Comparison of ENCODE assay signal across 8 mouse cellular contexts in the genomic region with DNA sequence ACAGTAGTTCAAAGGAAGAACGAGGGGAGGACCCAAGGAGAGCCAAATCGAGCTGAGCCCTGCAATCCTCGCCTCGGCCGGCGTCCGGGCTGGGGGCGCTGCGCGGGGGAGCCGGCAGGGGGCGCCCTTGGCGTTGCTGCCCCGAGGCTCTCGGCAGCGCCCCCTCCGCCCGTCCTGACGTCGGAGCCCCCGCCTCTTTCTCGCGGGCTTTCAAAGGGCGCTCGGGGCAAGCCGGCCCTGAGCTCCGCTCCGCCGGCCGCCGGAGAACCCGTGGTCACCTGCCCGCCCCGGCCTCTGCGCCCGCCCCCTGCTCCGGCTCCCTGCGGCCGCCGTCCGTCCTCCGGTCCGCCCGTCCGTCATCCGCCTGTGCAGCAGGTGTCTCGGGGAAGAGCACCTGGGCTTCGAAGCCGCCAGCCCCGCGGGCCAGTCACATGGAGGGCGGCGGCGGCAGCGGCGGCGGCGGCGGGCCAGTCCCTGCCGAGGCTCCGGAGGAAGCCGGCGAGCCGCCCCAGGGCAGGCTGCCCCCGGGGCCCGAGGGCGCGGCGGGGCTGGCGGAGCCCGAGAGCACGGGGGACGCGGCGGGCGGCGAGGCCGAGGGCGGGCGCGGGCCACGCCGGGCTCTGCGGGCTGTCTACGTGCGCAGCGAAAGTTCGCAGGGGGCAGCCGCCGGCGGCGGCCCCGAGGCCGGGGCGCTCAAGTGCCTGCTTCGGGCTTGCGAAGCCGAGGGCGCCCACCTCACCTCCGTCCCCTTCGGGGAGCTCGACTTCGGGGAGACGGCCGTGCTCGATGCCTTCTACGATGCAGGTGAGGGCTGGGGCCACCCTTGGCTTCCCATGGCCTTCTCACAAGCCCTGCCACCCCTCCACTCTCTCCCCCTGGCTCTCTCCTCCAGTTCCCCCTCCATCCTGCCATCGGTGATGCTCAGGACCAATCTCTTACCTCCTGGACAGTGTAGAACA. TPM values are rescaled to one million over a fixed set of nuclear protein-coding genes. Genes with fewer than 3 reads are reported as not detected.
DNase-seq lines count a peak whose midpoint lies in the region; ATAC-seq and TF ChIP-seq lines count a peak whose summit lies in the region.

A gene (plus strand): TSS at position 432 of the 959 bp plus-strand sequence.

- peak within 1 kb of the TSS; percentile 47 for H3K4me3 ChIP-seq in forebrain, embryonic 12.5 days (replicated peaks)
- peak within 1 kb of the TSS; percentile 45 for H3K4me3 ChIP-seq in heart, postnatal 0 days (ENCODE audit: low read depth, low read length)
- peak within 1 kb of the TSS; percentile 34 for H3K4me3 ChIP-seq in lung, postnatal 0 days (ENCODE audit: low read depth, low read length)

- no peaks in the 10 kb centered on the region for H3K4me1 ChIP-seq in forebrain, embryonic 12.5 days
- no peaks in the 10 kb centered on the region for H3K4me1 ChIP-seq in heart, postnatal 0 days (ENCODE audit: control insufficient read depth, insufficient read depth)
- no peaks in the 10 kb centered on the region for H3K4me1 ChIP-seq in lung, postnatal 0 days (ENCODE audit: insufficient read depth, low read depth, low read length)

- peak; percentile 42 for TF ChIP-seq CTCF in heart, postnatal 0 days (IDR thresholded peaks at IDR 0.05; ENCODE audit: low read depth)
- peak; percentile 76 for TF ChIP-seq CTCF in lung, postnatal 0 days (IDR thresholded peaks at IDR 0.05)

- 28% methylated on average over 80 of the region's 108 CpGs for WGBS in forebrain, embryonic 12.5 days
- WGBS in heart, postnatal 0 days: 21% methylated on average over 31 of the region's 108 CpGs
- WGBS in lung, postnatal 0 days: 31% methylated on average over 25 of the region's 108 CpGs

- H3K9me3 ChIP-seq in forebrain, embryonic 12.5 days: no peaks in the 10 kb centered on the region
- no peaks in the 10 kb centered on the region for H3K9me3 ChIP-seq in heart, postnatal 0 days (replicated peaks; ENCODE audit: control insufficient read depth, low read length)
- no peaks in the 10 kb centered on the region for H3K9me3 ChIP-seq in lung, postnatal 0 days (ENCODE audit: low read length)

- peaks cover 38% of the 10 kb centered on the region for H3K27me3 ChIP-seq in forebrain, embryonic 12.5 days
- no peaks in the 10 kb centered on the region for H3K27me3 ChIP-seq in heart, postnatal 0 days (ENCODE audit: control insufficient read depth, insufficient read depth, low read length)
- no peaks in the 10 kb centered on the region for H3K27me3 ChIP-seq in lung, postnatal 0 days (replicated peaks; ENCODE audit: insufficient read depth, low read length)

- DNase-seq in adrenal gland, postnatal 25 days: peak; percentile 68
- DNase-seq in heart, postnatal 0 days (ENCODE audit: low spot score): peak; percentile 25
- peak; percentile 79 for DNase-seq in kidney, postnatal 14 days
- peak; percentile 74 for DNase-seq in lung, postnatal 0 days (ENCODE audit: low spot score)
- DNase-seq in ovary, adult 18-20 months (ENCODE audit: low spot score): peak; percentile 11
- DNase-seq in thymus, postnatal 0 days (ENCODE audit: low spot score): peak; percentile 69

- peak; percentile 76 for ATAC-seq in CD4-positive, CD25-positive, alpha-beta regulatory T cell, adult 4 months
- peak; percentile 73 for ATAC-seq in forebrain, embryonic 12.5 days (ENCODE audit: low FRiP score)
- ATAC-seq in heart, postnatal 0 days (ENCODE audit: insufficient read depth, low read depth): peak; percentile 66
- peak; percentile 87 for ATAC-seq in lung, postnatal 0 days

- TF ChIP-seq EP300 in heart, postnatal 0 days (IDR thresholded peaks at IDR 0.05; ENCODE audit: low read depth): no peak
- no peak for TF ChIP-seq EP300 in lung, postnatal 0 days (IDR thresholded peaks at IDR 0.05)

- H3K27ac ChIP-seq in forebrain, embryonic 12.5 days: no peak within 1 kb of the TSS
- no peak within 1 kb of the TSS for H3K27ac ChIP-seq in heart, postnatal 0 days (ENCODE audit: low read depth)
- no peak within 1 kb of the TSS for H3K27ac ChIP-seq in lung, postnatal 0 days (ENCODE audit: low read length)

- H3K9ac ChIP-seq in forebrain, embryonic 12.5 days: peak within 1 kb of the TSS; percentile 45
- peak within 1 kb of the TSS; percentile 25; the same call in 1 of the 2 replicates for H3K9ac ChIP-seq in heart, postnatal 0 days (replicated peaks; ENCODE audit: low read depth, low read length)
- H3K9ac ChIP-seq in lung, postnatal 0 days (replicated peaks; ENCODE audit: low read depth): no peak within 1 kb of the TSS

- no peaks in the 10 kb centered on the region for H3K36me3 ChIP-seq in forebrain, embryonic 12.5 days (replicated peaks)
- H3K36me3 ChIP-seq in heart, postnatal 0 days (replicated peaks; ENCODE audit: control insufficient read depth, insufficient read depth, low read length): no peaks in the 10 kb centered on the region
- no peaks in the 10 kb centered on the region for H3K36me3 ChIP-seq in lung, postnatal 0 days (ENCODE audit: insufficient read depth, low read length)

- peak within 1 kb of the TSS; percentile 70 for H3K4me2 ChIP-seq in forebrain, embryonic 12.5 days
- peak within 1 kb of the TSS; percentile 71 for H3K4me2 ChIP-seq in heart, postnatal 0 days (ENCODE audit: low read depth, low read length)
- peak within 1 kb of the TSS; percentile 70 for H3K4me2 ChIP-seq in lung, postnatal 0 days (replicated peaks; ENCODE audit: low read depth, low read length)

RNA-seq across cellular contexts. Expression of the gene that starts here (rescaled TPM):
- under 1 TPM; 0.54 TPM for polyA plus RNA-seq in CD4-positive, CD25-positive, alpha-beta regulatory T cell, adult 4 months (2017; shearing (Covaris generic))
- total RNA-seq in adrenal gland, postnatal 25 days (2021): 0.52 and 0.82 TPM in 2 replicates
- polyA plus RNA-seq in forebrain, embryonic 12.5 days (2016; fragmentation: Nextera tagmentation; extraction: Ambion mirVana): 0.17 and 0.38 TPM in 2 replicates
- 0.04 and 0.81 TPM in 2 replicates for total RNA-seq in heart, postnatal 0 days (2014; rRNA removed; ENCODE audit: low replicate concordance)
- polyA plus RNA-seq in heart, postnatal 0 days (2015; fragmentation: Nextera tagmentation; extraction: Ambion mirVana): 0.05 and 0.15 TPM in 2 replicates
- 1.0 and 1.4 TPM in 2 replicates for polyA plus RNA-seq in lung, postnatal 0 days (2015; fragmentation: Nextera tagmentation; extraction: Ambion mirVana)
- 0.34 and 0.50 TPM in 2 replicates for polyA plus RNA-seq in thymus, postnatal 0 days (2015; fragmentation: Nextera tagmentation; extraction: Ambion mirVana)

Comparison
In these comparisons a context has a peak if more than half of its experiments do, and no peak if none do; other contexts are left out.
1. Peak in ATAC-seq in CD4-positive, CD25-positive, alpha-beta regulatory T cell, adult 4 months; RNA of the gene not detected or under 1 TPM.
2. Peak in DNase-seq in adrenal gland, postnatal 25 days; RNA of the gene not detected or under 1 TPM.
3. Peak in ATAC-seq, H3K4me3 ChIP-seq, H3K9ac ChIP-seq and H3K4me2 ChIP-seq in forebrain, embryonic 12.5 days; RNA of the gene not detected or under 1 TPM.
4. Peak in DNase-seq, ATAC-seq, H3K4me3 ChIP-seq, H3K9ac ChIP-seq and H3K4me2 ChIP-seq in heart, postnatal 0 days; RNA of the gene not detected or under 1 TPM.
5. Peak in DNase-seq in thymus, postnatal 0 days; RNA of the gene not detected or under 1 TPM.
6. DNase-seq: peak in every context shown above with its lines; median percentile 79 in kidney, postnatal 14 days; 74 in lung, postnatal 0 days; 69 in thymus, postnatal 0 days; 68 in adrenal gland, postnatal 25 days; 25 in heart, postnatal 0 days; 11 in ovary, adult 18-20 months.